Mouse (Mus musculus) heart, adult 2 months (tissue): ENCODE measurements at regions not wholly inside any gene's neighbourhood (a gene's known extent, or its start where the extent isn't known, plus 50 kb on each side); places are given as distances from the start of the nearest gene placed in this dataset.

ENCODE experiments used
- DNase-seq, 2 experiments: peaks; one replicate each; pipeline ENCODE4 v3.0.0; 2021
- H3K27ac ChIP-seq: fragments of 200-600 bp; 2 replicates; pipeline ENCODE4 v1.8.1; 2022
- H3K27me3 ChIP-seq: fragments of 200-500 bp; 2 replicates; pipeline ENCODE4 v1.6.1; 2012; ENCODE audit warnings: mild to moderate bottlenecking, low read length, inconsistent platforms, mixed read lengths; ENCODE audit not compliant: control insufficient read depth, insufficient read depth
- H3K36me3 ChIP-seq: fragments of 200-500 bp; 2 replicates; pipeline ENCODE4 v1.6.1; 2012; ENCODE audit warnings: low read length, inconsistent platforms; ENCODE audit not compliant: control insufficient read depth, insufficient read depth
- H3K4me1 ChIP-seq: fragments of 200-500 bp; 2 replicates; pipeline ENCODE4 v1.6.1; 2011; ENCODE audit warnings: low read length; ENCODE audit not compliant: control insufficient read depth, insufficient read depth
- H3K4me3 ChIP-seq: fragments of 200-600 bp; 2 replicates; pipeline ENCODE4 v1.8.1; 2022
- H3K79me2 ChIP-seq: fragments of 200-500 bp; replicated peaks from 2 replicates; pipeline ENCODE4 v1.6.1; 2012; ENCODE audit warnings: mild to moderate bottlenecking, inconsistent platforms, low read length, moderate library complexity, mixed read lengths; ENCODE audit not compliant: control insufficient read depth, insufficient read depth
- H3K9ac ChIP-seq: fragments of 200-500 bp; 2 replicates; pipeline ENCODE4 v1.6.1; 2012; ENCODE audit warnings: low read depth, mild to moderate bottlenecking, control low read depth, inconsistent platforms, low read length, mixed read lengths
- CTCF ChIP-seq: fragments of 200-600 bp; IDR thresholded peaks from 2 replicates; pipeline ENCODE4 v1.8.1; 2022; ENCODE audit warnings: antibody characterized with exemption, mild to moderate bottlenecking, moderate library complexity
- EP300 ChIP-seq: fragments of 200-500 bp; IDR thresholded peaks from 2 replicates; pipeline ENCODE4 v1.6.1; 2011; ENCODE audit warnings: low read depth, low read length, control low read depth; ENCODE audit not compliant: insufficient read depth
- POLR2A ChIP-seq: fragments of 200-500 bp; IDR thresholded peaks from 2 replicates; pipeline ENCODE4 v1.6.1; 2011; ENCODE audit warnings: mild to moderate bottlenecking, low read depth, low read length, control low read depth; ENCODE audit not compliant: insufficient read depth
- WGBS: fragments of 180-500 bp; shearing (Covaris S2); methylation state at CpG from one replicate; pipeline ENCODE4 v1.1.7; 2018; 5-methylcytosine and 5-hydroxymethylcytosine counted together
- intact Hi-C: fragments of 180-260 bp; cut with DNase I; formaldehyde crosslinking; loops from one replicate; pipeline ENCODE4 v1.15.1; 2025

DNA sequence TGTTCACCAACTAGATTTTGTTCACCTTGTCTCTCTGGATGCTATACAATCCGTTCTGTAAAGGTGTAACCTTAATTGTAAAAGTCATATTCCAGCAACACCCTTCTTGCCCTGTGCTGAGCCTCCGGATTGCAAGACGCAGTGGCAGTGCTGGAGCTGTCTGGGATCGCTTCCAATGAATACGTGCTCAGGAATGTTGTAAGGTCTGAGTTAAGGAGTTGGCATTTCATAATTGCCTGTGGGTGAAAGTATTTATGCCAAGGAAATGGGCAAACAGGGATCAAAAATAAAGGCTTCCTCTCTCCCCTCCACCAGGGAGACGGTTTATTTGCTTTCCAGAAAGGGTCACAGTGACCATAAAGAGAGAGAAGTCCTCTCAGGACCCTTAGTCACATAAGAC is 93.3 kb downstream of the Apob start:
- H3K36me3 ChIP-seq = no peaks in the 10 kb centered on the region
- 55% methylated on average over 6 of the region's 6 CpGs for WGBS
- DNase-seq = no peak
- H3K4me1 ChIP-seq = no peaks in the 10 kb centered on the region
- H3K79me2 ChIP-seq = no peaks in the 10 kb centered on the region
- TF ChIP-seq CTCF (no peak), EP300 (no peak), POLR2A (no peak)
- intact Hi-C loops = no loop called here
- H3K27ac ChIP-seq = no peak overlapping the region
- H3K9ac ChIP-seq = no peak overlapping the region
- no peak overlapping the region for H3K4me3 ChIP-seq
- no peaks in the 10 kb centered on the region for H3K27me3 ChIP-seq

DNA sequence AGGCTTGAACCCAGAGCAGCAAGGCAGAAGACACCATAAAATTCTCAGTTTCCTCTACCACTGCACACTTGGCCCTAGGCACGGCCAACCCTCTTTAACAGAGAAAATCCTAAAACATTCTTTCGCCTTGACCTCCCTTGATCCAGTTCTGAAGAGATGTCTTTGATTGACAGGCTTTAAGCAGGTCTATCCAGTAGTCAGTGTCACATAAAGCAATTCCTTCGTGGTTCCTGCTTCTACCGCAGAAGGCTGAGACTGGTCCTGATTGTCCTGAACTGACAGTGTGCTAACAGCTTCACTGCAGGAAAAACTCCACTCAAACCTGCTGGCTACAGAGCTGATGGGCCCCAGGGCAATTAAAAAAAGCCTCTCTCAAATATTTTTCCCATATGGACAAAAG is 93.8 kb downstream of the Apob start:
- intact Hi-C loops = no loop called here
- H3K36me3 ChIP-seq = no peaks in the 10 kb centered on the region
- no peaks in the 10 kb centered on the region for H3K27me3 ChIP-seq
- TF ChIP-seq POLR2A (no peak), EP300 (no peak), CTCF (no peak)
- no peak overlapping the region for H3K27ac ChIP-seq
- H3K9ac ChIP-seq = no peak overlapping the region
- DNase-seq = no peak
- no peak overlapping the region for H3K4me3 ChIP-seq
- H3K4me1 ChIP-seq = no peaks in the 10 kb centered on the region
- 81% methylated on average over 4 of the region's 4 CpGs for WGBS
- H3K79me2 ChIP-seq = no peaks in the 10 kb centered on the region

DNA sequence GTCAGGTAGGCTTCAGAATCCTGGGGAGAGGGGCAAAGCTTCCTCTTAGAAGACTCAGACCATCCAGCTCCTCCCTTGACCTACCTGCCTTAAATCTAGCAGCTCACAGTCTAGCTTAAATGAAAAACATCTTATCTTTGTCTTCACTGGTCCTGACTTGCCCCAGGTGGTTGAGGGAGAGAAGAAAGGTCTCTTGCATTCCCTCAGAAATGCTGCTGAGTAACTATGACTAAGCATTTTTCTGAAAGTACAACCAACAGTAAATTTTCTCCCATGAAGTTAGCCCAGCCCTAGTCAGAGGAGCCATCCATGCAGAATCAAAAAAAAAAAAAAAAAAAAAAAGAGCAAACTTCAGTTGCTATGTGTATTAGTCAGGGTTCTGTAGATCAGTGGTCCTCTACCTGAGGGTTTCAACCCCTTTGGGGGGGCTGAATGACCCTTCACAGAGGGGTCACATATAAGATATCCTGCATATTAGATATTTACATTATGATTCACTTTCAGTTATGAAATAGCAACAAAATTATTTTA is 98.6 kb downstream of the Apob start:
- DNase-seq = no peak
- no peak overlapping the region for H3K4me3 ChIP-seq
- H3K27me3 ChIP-seq = no peaks in the 10 kb centered on the region
- H3K9ac ChIP-seq = no peak overlapping the region
- no peaks in the 10 kb centered on the region for H3K4me1 ChIP-seq
- TF ChIP-seq EP300 = no peak
- no peak for TF ChIP-seq CTCF
- TF ChIP-seq POLR2A = no peak
- H3K79me2 ChIP-seq = no peaks in the 10 kb centered on the region
- intact Hi-C loops = no loop called here
- no peaks in the 10 kb centered on the region for H3K36me3 ChIP-seq
- H3K27ac ChIP-seq = no peak overlapping the region

DNA sequence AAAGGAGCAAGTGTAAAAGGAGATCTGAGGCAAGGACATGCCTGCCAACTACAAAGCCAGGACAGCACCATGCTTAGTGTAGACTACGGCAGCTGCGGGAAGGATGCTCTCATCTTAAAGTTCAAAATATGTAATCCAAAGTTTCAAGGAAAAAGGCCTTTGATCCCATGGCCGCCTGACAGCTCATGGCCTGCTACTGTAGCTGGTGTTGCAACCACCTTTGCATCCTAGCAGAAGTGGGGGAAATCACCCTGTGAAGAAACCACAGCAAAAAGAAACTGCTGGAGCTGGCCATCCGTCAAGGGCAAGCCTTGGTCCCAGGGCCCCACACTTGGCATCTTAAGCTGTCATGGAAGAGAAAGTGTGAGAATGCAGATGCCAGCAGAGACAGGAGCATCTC is 99.9 kb downstream of the Apob start:
- no peak overlapping the region for H3K4me3 ChIP-seq
- H3K27ac ChIP-seq = no peak overlapping the region
- H3K27me3 ChIP-seq = no peaks in the 10 kb centered on the region
- intact Hi-C loops = no loop called here
- DNase-seq = no peak
- WGBS = 77% methylated on average over 4 of the region's 4 CpGs
- no peaks in the 10 kb centered on the region for H3K36me3 ChIP-seq
- H3K79me2 ChIP-seq = no peaks in the 10 kb centered on the region
- no peaks in the 10 kb centered on the region for H3K4me1 ChIP-seq
- no peak overlapping the region for H3K9ac ChIP-seq
- TF ChIP-seq EP300 (no peak), CTCF (no peak), POLR2A (no peak)

DNA sequence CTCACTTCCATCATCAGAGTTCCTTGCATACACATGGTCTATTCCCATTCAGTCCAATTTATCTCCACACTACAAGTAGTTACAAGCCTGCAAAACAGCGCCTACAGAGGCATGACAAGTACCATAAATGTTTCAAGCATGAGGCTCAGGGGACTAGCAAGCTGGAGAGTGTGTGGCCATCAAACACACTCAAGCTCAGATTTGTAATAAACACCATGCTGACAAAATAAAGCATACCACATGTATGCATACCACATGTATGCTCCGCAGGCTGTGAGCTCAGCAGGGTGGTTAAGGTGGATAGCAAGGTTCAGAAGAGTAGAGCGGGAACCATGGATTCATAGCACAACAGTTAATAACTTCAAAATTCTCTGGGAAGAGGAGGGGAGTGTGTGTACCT is 100.6 kb downstream of the Apob start:
- intact Hi-C loops = no loop called here
- H3K27me3 ChIP-seq = no peaks in the 10 kb centered on the region
- 86% methylated on average over 3 of the region's 3 CpGs for WGBS

DNA sequence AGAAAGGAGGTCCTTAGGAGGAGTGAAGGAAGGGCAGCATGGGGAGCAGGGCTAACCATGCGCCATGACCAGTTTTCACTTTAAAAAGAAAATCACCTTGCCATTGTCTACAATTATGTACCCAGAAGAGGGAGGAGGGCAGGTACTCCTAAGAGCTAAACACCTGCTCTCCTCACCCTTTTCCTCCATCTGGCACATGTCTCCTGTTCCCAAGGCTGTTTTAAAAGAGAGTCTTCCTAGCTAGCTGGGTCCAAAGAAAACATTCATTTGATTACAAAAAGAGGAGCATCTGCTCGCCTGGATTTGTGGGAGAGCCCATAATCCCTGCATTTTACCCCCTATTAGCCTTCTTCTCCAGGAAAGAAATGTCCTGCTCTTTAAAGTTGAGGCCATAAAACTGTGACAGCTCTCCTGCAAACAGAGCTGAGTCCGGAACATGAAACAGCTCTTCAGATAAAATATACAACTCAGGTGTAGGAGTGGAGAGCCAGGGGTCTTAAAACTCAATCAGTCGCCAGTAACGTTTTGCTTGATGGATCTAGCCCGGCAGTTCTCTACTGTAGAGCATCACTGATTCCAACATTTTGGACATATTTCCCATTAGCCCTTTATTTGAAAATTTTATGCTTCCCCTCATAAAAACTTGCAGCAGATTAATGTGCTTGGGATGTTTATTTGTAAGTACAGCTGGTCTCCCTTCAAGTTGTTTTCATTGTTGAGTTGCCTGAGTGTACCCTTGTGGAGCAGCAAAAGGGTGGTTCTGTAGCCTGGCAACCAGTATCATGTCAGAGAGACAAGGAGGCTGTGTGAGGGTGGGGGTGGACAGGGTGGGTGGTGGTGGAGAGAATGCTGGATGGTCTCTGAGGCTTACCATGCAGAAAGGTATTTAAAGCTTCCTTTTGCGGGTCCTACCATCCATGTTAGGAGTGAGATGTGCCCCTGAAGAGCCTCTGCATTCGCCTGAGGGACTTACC is 105.5 kb downstream of the Apob start:
- Histone ChIP-seq H3K4me1 (no peaks in the 10 kb centered on the region), H3K9ac (no peak overlapping the region), H3K27ac (no peak overlapping the region), H3K79me2 (no peaks in the 10 kb centered on the region), H3K36me3 (no peaks in the 10 kb centered on the region), H3K4me3 (no peak overlapping the region), H3K27me3 (no peaks in the 10 kb centered on the region)
- 75% methylated on average over 8 of the region's 8 CpGs for WGBS
- DNase-seq = no peak
- TF ChIP-seq CTCF (no peak), EP300 (no peak), POLR2A (no peak)
- intact Hi-C loops = no loop called here

More for the DNA sequence above, 100.6 kb downstream of the Apob start:
- Histone ChIP-seq H3K27ac (no peak overlapping the region), H3K4me1 (no peaks in the 10 kb centered on the region), H3K36me3 (no peaks in the 10 kb centered on the region), H3K9ac (no peak overlapping the region), H3K4me3 (no peak overlapping the region), H3K79me2 (no peaks in the 10 kb centered on the region)
- TF ChIP-seq EP300 (no peak), CTCF (no peak), POLR2A (no peak)
- no peak for DNase-seq
